Comparison of ENCODE assay signal across 7 mouse cellular contexts in genomic region chr6:116980349-116980995, GRCm38 (mm10).
DNase-seq lines count a peak whose midpoint lies in the region; ATAC-seq and TF ChIP-seq lines count a peak whose summit lies in the region.

No protein-coding gene starts in this region.

- no peak for ATAC-seq in midbrain, embryonic 11.5 days (ENCODE audit: low FRiP score)
- no peak for ATAC-seq in midbrain, embryonic 15.5 days (replicated peaks)
- ATAC-seq in embryonic facial prominence, embryonic 12.5 days (ENCODE audit: insufficient number of reproducible peaks, insufficient read depth, low FRiP score, low TSS enrichment) = 0 out of 2 replicates have a peak, but pooled peaks have one; percentile 60
- ATAC-seq in heart, postnatal 0 days (ENCODE audit: insufficient read depth, low read depth) = peak; percentile 81
- peak; percentile 48 for ATAC-seq in limb, embryonic 14.5 days (ENCODE audit: low FRiP score, low read depth)
- ATAC-seq in monocyte, adult 5-6 weeks (replicated peaks; ENCODE audit: insufficient number of reproducible peaks, low FRiP score, low TSS enrichment, poor library complexity, severe bottlenecking) = no peak
- ATAC-seq in megakaryocyte progenitor cell, adult 5-6 weeks (replicated peaks; ENCODE audit: poor library complexity) = no peak

- no peak overlapping the region for H3K4me2 ChIP-seq in midbrain, embryonic 11.5 days
- no peak overlapping the region for H3K4me2 ChIP-seq in midbrain, embryonic 15.5 days
- H3K4me2 ChIP-seq in embryonic facial prominence, embryonic 12.5 days (replicated peaks) = peak overlapping the region; percentile 33
- peak overlapping the region; percentile 48 for H3K4me2 ChIP-seq in heart, postnatal 0 days (ENCODE audit: low read depth, low read length)
- no peak overlapping the region; the same call in 1 of the 2 replicates for H3K4me2 ChIP-seq in limb, embryonic 14.5 days (replicated peaks; ENCODE audit: low read depth, low read length, severe bottlenecking)

- no peak for TF ChIP-seq POLR2A in limb, embryonic 14.5 days (IDR thresholded peaks at IDR 0.05; ENCODE audit: borderline replicate concordance, extremely low read depth, insufficient read depth, insufficient read length)

- H3K4me1 ChIP-seq in midbrain, embryonic 11.5 days (ENCODE audit: control insufficient read depth, insufficient read depth, low read length) = 0 out of 2 replicates have a peak, but pooled peaks cover 3% of the 10 kb centered on the region
- no peaks in the 10 kb centered on the region; the same call in 1 of the 2 replicates for H3K4me1 ChIP-seq in midbrain, embryonic 15.5 days
- H3K4me1 ChIP-seq in embryonic facial prominence, embryonic 12.5 days = peaks cover 11% of the 10 kb centered on the region
- H3K4me1 ChIP-seq in heart, postnatal 0 days (ENCODE audit: control insufficient read depth, insufficient read depth) = peaks cover 8% of the 10 kb centered on the region; the same call in 1 of the 2 replicates
- H3K4me1 ChIP-seq in limb, embryonic 14.5 days (ENCODE audit: control insufficient read depth, insufficient read depth, low read length) = peaks cover 12% of the 10 kb centered on the region

- no peaks in the 10 kb centered on the region for H3K27me3 ChIP-seq in midbrain, embryonic 11.5 days (ENCODE audit: control insufficient read depth, insufficient read depth, low read length)
- H3K27me3 ChIP-seq in midbrain, embryonic 15.5 days (replicated peaks) = no peaks in the 10 kb centered on the region
- no peaks in the 10 kb centered on the region for H3K27me3 ChIP-seq in embryonic facial prominence, embryonic 12.5 days
- no peaks in the 10 kb centered on the region for H3K27me3 ChIP-seq in heart, postnatal 0 days (ENCODE audit: control insufficient read depth, insufficient read depth, low read length)
- no peaks in the 10 kb centered on the region for H3K27me3 ChIP-seq in limb, embryonic 14.5 days (ENCODE audit: control insufficient read depth, insufficient read depth, low read length)

- no peak for TF ChIP-seq CTCF in heart, postnatal 0 days (IDR thresholded peaks at IDR 0.05; ENCODE audit: low read depth)

- H3K9ac ChIP-seq in midbrain, embryonic 11.5 days (ENCODE audit: low read length) = no peak overlapping the region
- no peak overlapping the region for H3K9ac ChIP-seq in midbrain, embryonic 15.5 days
- H3K9ac ChIP-seq in embryonic facial prominence, embryonic 12.5 days = no peak overlapping the region
- no peak overlapping the region for H3K9ac ChIP-seq in heart, postnatal 0 days (replicated peaks; ENCODE audit: low read depth, low read length)
- H3K9ac ChIP-seq in limb, embryonic 14.5 days (ENCODE audit: low read depth, low read length, severe bottlenecking) = no peak overlapping the region

- no peaks in the 10 kb centered on the region for H3K9me3 ChIP-seq in midbrain, embryonic 11.5 days (ENCODE audit: control insufficient read depth, low read length)
- H3K9me3 ChIP-seq in midbrain, embryonic 15.5 days = no peaks in the 10 kb centered on the region
- H3K9me3 ChIP-seq in embryonic facial prominence, embryonic 12.5 days = no peaks in the 10 kb centered on the region
- no peaks in the 10 kb centered on the region for H3K9me3 ChIP-seq in heart, postnatal 0 days (replicated peaks; ENCODE audit: control insufficient read depth, low read length)
- no peaks in the 10 kb centered on the region for H3K9me3 ChIP-seq in limb, embryonic 14.5 days (ENCODE audit: control insufficient read depth, low read length)

- no peak overlapping the region for H3K27ac ChIP-seq in midbrain, embryonic 11.5 days (ENCODE audit: low read depth, low read length)
- H3K27ac ChIP-seq in midbrain, embryonic 15.5 days = no peak overlapping the region
- peak overlapping the region; percentile 80 for H3K27ac ChIP-seq in embryonic facial prominence, embryonic 12.5 days
- H3K27ac ChIP-seq in heart, postnatal 0 days (ENCODE audit: low read depth) = peak overlapping the region; percentile 58
- H3K27ac ChIP-seq in limb, embryonic 14.5 days (replicated peaks; ENCODE audit: low read depth, low read length) = peak overlapping the region; percentile 28

- peak; percentile 89 for DNase-seq in midbrain, embryonic 11.5 days (ENCODE audit: low spot score, missing footprints)
- DNase-seq in heart, postnatal 0 days (ENCODE audit: low spot score) = peak; percentile 56
- peak; percentile 63 for DNase-seq in limb, embryonic 14.5 days (ENCODE audit: low spot score)

- TF ChIP-seq EP300 in heart, postnatal 0 days (IDR thresholded peaks at IDR 0.05; ENCODE audit: low read depth) = no peak

- no peaks in the 10 kb centered on the region for H3K36me3 ChIP-seq in midbrain, embryonic 11.5 days (ENCODE audit: control insufficient read depth, insufficient read depth, low read length)
- no peaks in the 10 kb centered on the region for H3K36me3 ChIP-seq in midbrain, embryonic 15.5 days (replicated peaks)
- no peaks in the 10 kb centered on the region for H3K36me3 ChIP-seq in embryonic facial prominence, embryonic 12.5 days
- H3K36me3 ChIP-seq in heart, postnatal 0 days (replicated peaks; ENCODE audit: control insufficient read depth, insufficient read depth, low read length) = no peaks in the 10 kb centered on the region
- H3K36me3 ChIP-seq in limb, embryonic 14.5 days (ENCODE audit: control insufficient read depth, insufficient read depth, low read length) = no peaks in the 10 kb centered on the region

- no peak overlapping the region for H3K4me3 ChIP-seq in midbrain, embryonic 11.5 days (ENCODE audit: low read depth, low read length)
- H3K4me3 ChIP-seq in midbrain, embryonic 15.5 days = no peak overlapping the region
- H3K4me3 ChIP-seq in embryonic facial prominence, embryonic 12.5 days = no peak overlapping the region
- H3K4me3 ChIP-seq in heart, postnatal 0 days (ENCODE audit: low read depth, low read length) = peak overlapping the region; percentile 17
- no peak overlapping the region for H3K4me3 ChIP-seq in limb, embryonic 14.5 days (replicated peaks; ENCODE audit: low read length)

- 8% methylated on average over 10 of the region's 10 CpGs for WGBS in midbrain, embryonic 11.5 days
- 11% methylated on average over 10 of the region's 10 CpGs for WGBS in midbrain, embryonic 15.5 days
- WGBS in embryonic facial prominence, embryonic 12.5 days = 2% methylated on average over 10 of the region's 10 CpGs
- 4% methylated on average over 10 of the region's 10 CpGs for WGBS in heart, postnatal 0 days
- 7% methylated on average over 9 of the region's 10 CpGs for WGBS in limb, embryonic 14.5 days

Comparison
In these comparisons a context has a peak if more than half of its experiments do, and no peak if none do; other contexts are left out.
1. ATAC-seq: peak in embryonic facial prominence, embryonic 12.5 days (single experiment), heart, postnatal 0 days (single experiment) and limb, embryonic 14.5 days (single experiment); none in midbrain, embryonic 11.5 days (single experiment), midbrain, embryonic 15.5 days (single experiment), monocyte, adult 5-6 weeks (single experiment) and megakaryocyte progenitor cell, adult 5-6 weeks (single experiment).
2. H3K27ac ChIP-seq: peak in embryonic facial prominence, embryonic 12.5 days (single experiment), heart, postnatal 0 days (single experiment) and limb, embryonic 14.5 days (single experiment); none in midbrain, embryonic 11.5 days (single experiment) and midbrain, embryonic 15.5 days (single experiment).
3. H3K4me2 ChIP-seq: peak in embryonic facial prominence, embryonic 12.5 days (single experiment) and heart, postnatal 0 days (single experiment); none in midbrain, embryonic 11.5 days (single experiment), midbrain, embryonic 15.5 days (single experiment) and limb, embryonic 14.5 days (single experiment).
4. Peak in every context shown above with its lines, with median percentiles within 50 percentile points of each other: DNase-seq.